Mouse (Mus musculus) ovary, postnatal 36 days (tissue): ENCODE results near the gene Hivep2.

Source experiments
- DNase-seq: peaks from one replicate; pipeline ENCODE4 v3.0.0; 2022; ENCODE audit warnings: low spot score, mixed read lengths

The Hivep2 gene

GRCm38 (mm10) chr10:14168869-14169566 lies 203.1 kb downstream of the Hivep2 start:
- DNase-seq = no peak

DNA sequence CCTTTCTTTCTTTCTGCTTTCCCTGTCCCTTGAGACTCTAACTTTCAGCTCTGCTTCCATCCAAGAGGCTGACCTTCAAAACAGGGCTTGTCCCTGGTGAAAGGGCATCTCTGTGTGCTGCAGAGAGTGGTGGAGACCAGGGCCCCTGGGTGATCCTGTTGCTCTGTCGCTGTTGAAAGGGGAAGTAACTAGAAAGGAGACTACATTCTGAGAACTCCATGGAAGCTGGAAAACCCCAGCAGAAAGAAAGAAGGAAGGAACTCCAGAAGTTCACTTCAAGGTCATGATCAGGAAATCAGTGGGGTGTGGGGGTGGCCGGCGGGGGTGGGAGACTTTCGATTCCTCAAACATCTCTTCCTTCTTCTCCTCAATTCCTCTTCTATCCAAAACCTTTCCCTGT lies 208.2 kb downstream of the Hivep2 start:
- no peak for DNase-seq

GRCm38 (mm10) chr10:14179424-14180339 lies 213.8 kb downstream of the Hivep2 start:
- DNase-seq = no peak

DNA sequence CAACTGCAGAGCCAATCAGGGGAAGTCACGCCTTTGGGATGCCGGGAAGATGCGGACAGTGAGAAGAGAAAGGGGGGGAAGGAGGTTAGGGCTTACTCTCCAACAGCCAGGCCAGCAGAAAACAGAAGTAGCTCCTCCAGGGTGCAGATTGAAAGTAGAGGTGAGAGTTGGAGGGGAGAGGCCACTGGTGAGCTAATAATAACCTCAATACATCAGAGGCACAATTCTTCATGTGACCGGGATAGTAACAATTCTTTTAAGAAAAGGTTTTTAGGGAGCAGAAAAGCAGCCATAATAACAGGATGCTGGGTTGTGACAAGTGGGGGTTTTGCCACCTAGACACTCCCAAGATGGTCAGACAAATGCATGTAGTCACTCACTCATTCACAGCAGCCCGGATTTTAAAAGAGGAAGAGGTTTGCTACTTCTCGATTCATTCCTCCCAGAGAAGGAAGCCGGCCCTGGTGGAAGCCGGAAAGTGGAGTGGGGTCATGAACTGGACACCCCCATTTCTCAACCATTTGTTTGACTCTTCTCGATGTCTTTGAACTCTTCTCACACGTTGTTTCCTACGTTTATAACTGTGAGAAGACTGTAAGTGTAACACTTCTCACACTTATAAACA lies 220.6 kb downstream of the Hivep2 start:
- DNase-seq = no peak

GRCm38 (mm10) chr10:14189050-14189449 lies 223.2 kb downstream of the Hivep2 start:
- DNase-seq = no peak

DNA sequence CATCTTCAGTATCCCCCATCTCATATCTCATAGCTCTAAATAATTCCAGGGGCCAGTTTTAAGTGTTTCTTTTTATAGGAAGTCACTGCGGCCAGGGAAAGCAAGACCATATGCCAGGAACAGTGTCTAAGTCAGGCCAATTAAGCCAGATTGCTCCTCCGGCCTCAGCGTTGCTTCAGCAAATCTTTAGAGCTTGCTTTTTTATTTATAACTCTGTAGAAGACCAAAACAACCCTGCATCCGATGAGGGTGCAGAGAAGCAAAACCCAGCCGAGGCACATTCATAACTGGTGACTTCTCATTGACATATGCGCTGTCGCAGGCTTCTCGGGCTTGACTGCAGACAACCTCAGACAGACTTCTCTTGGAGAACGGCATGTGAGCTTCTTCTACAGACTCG lies 225.3 kb downstream of the Hivep2 start:
- no peak for DNase-seq

- no peak for DNase-seq
Measured at GRCm38 (mm10) chr10:14192156-14192555, 226.3 kb downstream of the Hivep2 start.

DNA sequence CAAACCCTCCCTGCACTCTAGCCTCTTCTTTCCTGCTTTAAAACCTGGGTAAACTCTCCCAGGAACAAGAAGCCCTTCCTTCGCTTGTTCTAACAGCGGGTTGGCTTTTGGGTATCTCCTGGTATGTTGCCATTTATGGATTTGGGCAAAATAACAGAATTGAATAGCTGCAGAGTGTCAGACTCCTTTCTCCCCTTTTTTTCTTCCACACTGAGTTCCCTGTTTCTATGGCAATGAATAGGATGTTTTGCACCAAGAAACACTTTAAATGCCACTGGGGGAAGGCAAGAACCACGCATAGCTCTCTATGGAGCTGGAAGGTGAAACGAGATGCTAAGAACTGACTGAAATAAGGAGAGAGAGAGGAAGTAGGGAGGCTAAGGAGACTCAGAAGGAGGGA lies 227.8 kb downstream of the Hivep2 start:
- no peak for DNase-seq

- no peak for DNase-seq
Measured at GRCm38 (mm10) chr10:14195778-14196650, 230.1 kb downstream of the Hivep2 start.

DNA sequence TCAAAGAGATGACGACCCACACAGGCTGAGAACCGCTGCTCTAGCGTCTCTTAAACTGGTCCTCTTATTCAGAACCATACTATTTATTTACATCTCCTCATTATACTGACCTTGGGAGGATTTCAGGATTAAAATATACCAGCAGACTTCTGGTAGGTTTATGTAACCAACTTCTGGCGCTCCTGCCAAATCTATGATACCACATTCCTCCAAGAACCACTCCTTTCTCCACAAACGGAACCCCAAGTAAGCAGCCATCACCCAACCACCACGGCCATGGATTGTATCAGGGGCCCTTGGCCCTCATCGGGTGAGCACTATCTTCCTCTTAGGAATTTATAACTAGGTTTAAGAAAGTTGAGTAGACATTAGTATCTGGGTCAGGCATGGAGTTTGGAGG lies 230.9 kb downstream of the Hivep2 start:
- DNase-seq = no peak

DNA sequence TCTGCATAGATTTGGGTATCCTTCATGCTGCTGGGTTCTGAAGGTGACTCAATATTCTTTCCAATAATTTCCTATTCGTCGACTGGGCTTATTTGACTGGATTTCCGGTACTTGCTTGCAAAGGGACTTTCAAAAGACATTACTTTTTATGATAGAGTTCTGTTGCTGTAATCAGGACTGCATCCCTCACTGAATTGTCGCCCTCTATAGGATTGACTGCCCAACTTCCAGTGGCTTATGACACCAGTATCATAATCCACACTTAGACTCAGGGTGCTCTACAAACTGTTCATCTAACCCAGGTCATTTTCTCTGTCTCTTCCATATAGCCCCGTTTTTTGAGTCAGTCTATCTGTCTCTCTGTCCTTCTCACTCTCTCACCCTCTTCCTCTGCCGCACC lies 231.4 kb downstream of the Hivep2 start:
- no peak for DNase-seq

DNA sequence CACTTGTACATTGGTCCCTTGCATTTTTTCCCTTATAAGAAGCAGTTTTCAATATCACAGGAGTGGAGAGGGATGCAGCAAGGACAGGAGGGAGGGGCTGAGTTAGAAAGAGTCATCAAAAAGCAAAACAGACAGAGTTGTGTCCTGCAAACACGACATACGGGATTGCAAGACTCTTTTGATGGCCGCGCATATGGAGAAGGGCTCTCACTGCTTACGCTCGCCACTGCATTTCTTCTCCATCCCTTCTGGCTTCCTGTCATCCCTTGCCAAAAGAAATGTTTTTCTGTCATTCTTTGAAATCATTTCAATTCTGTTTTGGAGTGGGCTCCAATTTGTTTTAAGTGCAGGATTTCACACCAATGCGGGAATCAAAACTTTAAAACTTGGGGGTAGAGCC lies 233.5 kb downstream of the Hivep2 start:
- no peak for DNase-seq

GRCm38 (mm10) chr10:14200310-14200709 lies 234.4 kb downstream of the Hivep2 start:
- DNase-seq = no peak
